Comparison of ENCODE assay signal across 21 mouse cellular contexts in genomic region chr1:160327531-160327930, GRCm38 (mm10).
DNase-seq lines count a peak whose midpoint lies in the region; ATAC-seq and TF ChIP-seq lines count a peak whose summit lies in the region.
"Had no signal": no experiment of that assay in that cellular context is flagged by ENCODE, and none has a peak within 500 bp of the region (broad histone marks: within the 10 kb centered on the region; RNA-seq: fewer than 3 reads in every experiment).

No protein-coding gene starts in this region.

- H3K4me3 ChIP-seq in layer of hippocampus, adult 2 months = no peak overlapping the region
- H3K4me3 ChIP-seq in hindbrain, postnatal 0 days (ENCODE audit: low read length) = no peak overlapping the region
- H3K4me3 ChIP-seq: embryonic facial prominence, embryonic 10.5 days; embryonic facial prominence, embryonic 12.5 days; forebrain, embryonic 13.5 days; forebrain, embryonic 15.5 days had no signal

- no peaks in the 10 kb centered on the region for H3K9me3 ChIP-seq in hindbrain, postnatal 0 days (ENCODE audit: low read length)
- H3K9me3 ChIP-seq: embryonic facial prominence, embryonic 10.5 days; embryonic facial prominence, embryonic 12.5 days; forebrain, embryonic 13.5 days; forebrain, embryonic 15.5 days had no signal

- no peak for ATAC-seq in hindbrain, postnatal 0 days
- ATAC-seq: activated CD4-positive, CD25-positive, alpha-beta regulatory T cell, adult 4 months; forebrain, embryonic 13.5 days; forebrain, embryonic 15.5 days; forebrain, postnatal 0 days; Patski had no signal

- H3K9ac ChIP-seq in hindbrain, postnatal 0 days (replicated peaks; ENCODE audit: low read length) = no peak overlapping the region
- H3K9ac ChIP-seq: embryonic facial prominence, embryonic 12.5 days; forebrain, embryonic 13.5 days; forebrain, embryonic 15.5 days; forebrain, postnatal 0 days had no signal

- H3K27me3 ChIP-seq in hindbrain, postnatal 0 days (ENCODE audit: insufficient read depth, low read length) = no peaks in the 10 kb centered on the region
- H3K27me3 ChIP-seq: embryonic facial prominence, embryonic 12.5 days; forebrain, embryonic 13.5 days; forebrain, embryonic 15.5 days; Patski had no signal

- H3K4me2 ChIP-seq in hindbrain, postnatal 0 days (ENCODE audit: low read depth, low read length) = no peak overlapping the region
- H3K4me2 ChIP-seq: embryonic facial prominence, embryonic 12.5 days; forebrain, embryonic 13.5 days; forebrain, embryonic 15.5 days had no signal

- H3K27ac ChIP-seq in layer of hippocampus, adult 2 months = 0 out of 2 replicates have a peak overlapping the region, but pooled peaks have one; percentile 3
- no peak overlapping the region for H3K27ac ChIP-seq in hindbrain, postnatal 0 days
- H3K27ac ChIP-seq: embryonic facial prominence, embryonic 10.5 days; embryonic facial prominence, embryonic 12.5 days; forebrain, embryonic 13.5 days; forebrain, embryonic 15.5 days had no signal

- no peak for DNase-seq in layer of hippocampus, adult 2 months (ENCODE audit: low spot score in 2 of 2)
- DNase-seq in layer of hippocampus, postnatal 36 days = no peak
- DNase-seq in 416B (ENCODE audit: low read depth) = peak; percentile 51
- peak; percentile 8 for DNase-seq in adipocyte (ENCODE audit: low spot score)
- DNase-seq in adrenal gland, postnatal 36 days = no peak
- DNase-seq in hindbrain, postnatal 0 days (ENCODE audit: low spot score) = no peak
- DNase-seq: adrenal gland, adult 2 months; adrenal gland, postnatal 10 days; adrenal gland, postnatal 25 days; cerebellum, adult 11-12 months; cerebellum, adult 2 months; cerebellum, adult 9-10 months; cerebellum, postnatal 10 days; cerebellum, postnatal 25 days; forebrain, postnatal 0 days had no signal

- WGBS in hindbrain, postnatal 0 days = 80% methylated on average over 1 of the region's 1 CpGs

- no peaks in the 10 kb centered on the region for H3K36me3 ChIP-seq in hindbrain, postnatal 0 days (ENCODE audit: insufficient read depth, low read length)
- H3K36me3 ChIP-seq: embryonic facial prominence, embryonic 10.5 days; embryonic facial prominence, embryonic 12.5 days; forebrain, embryonic 15.5 days had no signal

- no peaks in the 10 kb centered on the region for H3K4me1 ChIP-seq in hindbrain, postnatal 0 days (ENCODE audit: insufficient read depth, low read length)
- H3K4me1 ChIP-seq: forebrain, embryonic 13.5 days; forebrain, embryonic 15.5 days had no signal

- no peak for TF ChIP-seq CTCF in layer of hippocampus, adult 2 months (conservative IDR thresholded peaks at IDR 0.05)
- no peak for TF ChIP-seq CTCF in hindbrain, postnatal 0 days (IDR thresholded peaks at IDR 0.05; ENCODE audit: low read depth)

Comparison
In these comparisons a context has a peak if more than half of its experiments do, and no peak if none do; other contexts are left out.
1. DNase-seq: peak in 416B (single experiment) and adipocyte (single experiment); none in layer of hippocampus, adult 2 months (0 of 2), layer of hippocampus, postnatal 36 days (0 of 2), adrenal gland, postnatal 36 days (0 of 2) and hindbrain, postnatal 0 days (single experiment).